Mouse (Mus musculus): ENCODE measurements around the gene 2810408A11Rik. TPM values are rescaled to one million over a fixed set of nuclear protein-coding genes. Genes with fewer than 3 reads are reported as not detected.

2810408A11Rik gene
- polyA plus RNA-seq, 1 experiment from 2014 or later, result 17.2 TPM

GRCm38 (mm10) chr11:69922796-69923195, 22.0 kb upstream of the 2810408A11Rik start:
- no peak overlapping the region for H3K4me3 ChIP-seq (ENCODE audit: low read depth, low read length)
- H3K27me3 ChIP-seq (ENCODE audit: control insufficient read depth, insufficient read depth, low read length), result no peaks in the 10 kb centered on the region
- H3K4me2 ChIP-seq (ENCODE audit: low read depth, low read length, severe bottlenecking), result peak overlapping the region; percentile 93; the same call in 1 of the 2 replicates
- DNase-seq (ENCODE audit: low spot score) (no peak), ATAC-seq (replicated peaks; ENCODE audit: low FRiP score) (no peak)
- peaks cover 14% of the 10 kb centered on the region for H3K4me1 ChIP-seq (replicated peaks; ENCODE audit: control insufficient read depth, insufficient read depth, low read length)
- WGBS, result 72% methylated on average over 3 of the region's 3 CpGs
- H3K27ac ChIP-seq (ENCODE audit: low read depth, low read length), result no peak overlapping the region
- H3K9me3 ChIP-seq (ENCODE audit: control insufficient read depth, low read length), result no peaks in the 10 kb centered on the region
- peak overlapping the region; percentile 69; the same call in 1 of the 2 replicates for H3K9ac ChIP-seq (ENCODE audit: low read length)
- H3K36me3 ChIP-seq (ENCODE audit: control insufficient read depth, insufficient read depth, low read length), result peaks cover under 1% of the 10 kb centered on the region; the same call in 1 of the 2 replicates

GRCm38 (mm10) chr11:69922012-69922756, 21.4 kb upstream of the 2810408A11Rik start:
- Histone ChIP-seq H3K27ac (ENCODE audit: low read depth, low read length) (peak overlapping the region; percentile 94), H3K9ac (ENCODE audit: low read length) (peak overlapping the region; percentile 69), H3K4me2 (ENCODE audit: low read depth, low read length, severe bottlenecking) (peak overlapping the region; percentile 93), H3K36me3 (ENCODE audit: control insufficient read depth, insufficient read depth, low read length) (peaks cover 7% of the 10 kb centered on the region), H3K9me3 (ENCODE audit: control insufficient read depth, low read length) (no peaks in the 10 kb centered on the region), H3K4me3 (ENCODE audit: low read depth, low read length) (peak overlapping the region; percentile 97), H3K27me3 (ENCODE audit: control insufficient read depth, insufficient read depth, low read length) (no peaks in the 10 kb centered on the region), H3K4me1 (replicated peaks; ENCODE audit: control insufficient read depth, insufficient read depth, low read length) (peaks cover 14% of the 10 kb centered on the region)
- 5% methylated on average over 12 of the region's 12 CpGs for WGBS
- DNase-seq (ENCODE audit: low spot score) (no peak), ATAC-seq (replicated peaks; ENCODE audit: low FRiP score) (no peak)

GRCm38 (mm10) chr11:69921114-69922011, 20.6 kb upstream of the 2810408A11Rik start, which contains the start of gene Eif5a:
TSS of gene Eif5a (minus strand) at chr11:69921958.
- peak; percentile 100 for DNase-seq (ENCODE audit: low spot score)
- under 1% methylated on average over 78 of the region's 78 CpGs for WGBS
- H3K9me3 ChIP-seq (ENCODE audit: control insufficient read depth, low read length), result no peaks in the 10 kb centered on the region

DNA sequence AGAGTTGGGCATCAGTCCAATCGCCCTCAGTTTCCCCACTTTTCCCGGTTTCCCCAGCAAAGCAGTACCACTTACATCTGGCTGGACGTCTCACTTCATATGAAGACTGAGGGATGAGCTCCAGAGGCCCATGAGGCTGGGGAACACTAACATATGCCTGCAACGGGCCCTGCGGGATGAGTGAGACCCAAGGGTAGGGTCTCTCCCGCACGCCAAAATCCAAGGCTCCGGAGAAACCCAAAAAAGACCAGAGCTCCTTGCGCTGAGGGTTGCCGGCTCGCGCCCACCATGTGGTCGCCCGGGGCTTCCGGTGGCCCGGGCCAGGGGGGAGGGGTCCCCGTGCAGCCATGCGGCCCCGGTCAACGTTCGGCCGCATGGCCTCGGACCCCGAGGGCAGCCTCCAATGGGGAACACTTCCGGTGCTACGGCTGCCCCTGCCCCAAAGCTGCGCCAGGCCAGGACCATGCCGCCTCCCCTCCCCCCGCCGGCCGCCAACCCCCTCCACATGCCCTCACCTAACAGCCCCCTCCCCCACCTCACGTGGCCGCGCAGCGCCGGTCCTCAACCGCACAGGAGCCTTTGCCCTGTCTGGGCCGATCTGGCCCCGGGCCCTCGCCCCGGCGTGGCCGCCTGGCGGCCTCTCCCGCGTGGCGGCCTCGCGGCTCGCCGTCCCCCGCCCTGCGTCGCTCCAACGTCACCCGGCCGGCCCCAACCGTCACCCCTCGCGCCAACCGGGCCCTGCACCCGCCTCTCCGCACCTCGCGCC, 19.7 kb upstream of the 2810408A11Rik start:
- Histone ChIP-seq H3K9me3 (ENCODE audit: control insufficient read depth, low read length) (no peaks in the 10 kb centered on the region), H3K4me2 (ENCODE audit: low read depth, low read length, severe bottlenecking) (peak overlapping the region; percentile 93), H3K27ac (ENCODE audit: low read depth, low read length) (peak overlapping the region; percentile 91), H3K36me3 (ENCODE audit: control insufficient read depth, insufficient read depth, low read length) (peaks cover 15% of the 10 kb centered on the region), H3K27me3 (ENCODE audit: control insufficient read depth, insufficient read depth, low read length) (no peaks in the 10 kb centered on the region), H3K9ac (ENCODE audit: low read length) (peak overlapping the region; percentile 95), H3K4me3 (ENCODE audit: low read depth, low read length) (peak overlapping the region; percentile 97), H3K4me1 (replicated peaks; ENCODE audit: control insufficient read depth, insufficient read depth, low read length) (peaks cover 20% of the 10 kb centered on the region)
- DNase-seq (ENCODE audit: low spot score), result peak; percentile 87
- ATAC-seq (replicated peaks; ENCODE audit: low FRiP score), result peak; percentile 35
- under 1% methylated on average over 58 of the region's 65 CpGs for WGBS

More at GRCm38 (mm10) chr11:69921114-69922011, 20.6 kb upstream of the 2810408A11Rik start, which contains the start of gene Eif5a:
- Histone ChIP-seq H3K27me3 (ENCODE audit: control insufficient read depth, insufficient read depth, low read length) (no peaks in the 10 kb centered on the region), H3K4me1 (replicated peaks; ENCODE audit: control insufficient read depth, insufficient read depth, low read length) (peaks cover 14% of the 10 kb centered on the region), H3K4me2 (ENCODE audit: low read depth, low read length, severe bottlenecking) (peak within 1 kb of the TSS; percentile 93), H3K27ac (ENCODE audit: low read depth, low read length) (peak within 1 kb of the TSS; percentile 94), H3K36me3 (ENCODE audit: control insufficient read depth, insufficient read depth, low read length) (peaks cover 7% of the 10 kb centered on the region), H3K9ac (ENCODE audit: low read length) (peak within 1 kb of the TSS; percentile 95), H3K4me3 (ENCODE audit: low read depth, low read length) (peak within 1 kb of the TSS; percentile 97)
- ATAC-seq (replicated peaks; ENCODE audit: low FRiP score), result peak; percentile 96

GRCm38 (mm10) chr11:69919661-69920265, 19.0 kb upstream of the 2810408A11Rik start:
- H3K9me3 ChIP-seq (ENCODE audit: control insufficient read depth, low read length), result no peaks in the 10 kb centered on the region
- peak overlapping the region; percentile 91 for H3K27ac ChIP-seq (ENCODE audit: low read depth, low read length)
- H3K27me3 ChIP-seq (ENCODE audit: control insufficient read depth, insufficient read depth, low read length), result no peaks in the 10 kb centered on the region
- peaks cover 25% of the 10 kb centered on the region for H3K4me1 ChIP-seq (replicated peaks; ENCODE audit: control insufficient read depth, insufficient read depth, low read length)
- peaks cover 15% of the 10 kb centered on the region for H3K36me3 ChIP-seq (ENCODE audit: control insufficient read depth, insufficient read depth, low read length)
- DNase-seq (ENCODE audit: low spot score) (peak; percentile 82), ATAC-seq (replicated peaks; ENCODE audit: low FRiP score) (no peak)
- H3K9ac ChIP-seq (ENCODE audit: low read length), result peak overlapping the region; percentile 95
- peak overlapping the region; percentile 93 for H3K4me2 ChIP-seq (ENCODE audit: low read depth, low read length, severe bottlenecking)
- WGBS, result 2% methylated on average over 17 of the region's 17 CpGs
- H3K4me3 ChIP-seq (ENCODE audit: low read depth, low read length), result peak overlapping the region; percentile 97

DNA sequence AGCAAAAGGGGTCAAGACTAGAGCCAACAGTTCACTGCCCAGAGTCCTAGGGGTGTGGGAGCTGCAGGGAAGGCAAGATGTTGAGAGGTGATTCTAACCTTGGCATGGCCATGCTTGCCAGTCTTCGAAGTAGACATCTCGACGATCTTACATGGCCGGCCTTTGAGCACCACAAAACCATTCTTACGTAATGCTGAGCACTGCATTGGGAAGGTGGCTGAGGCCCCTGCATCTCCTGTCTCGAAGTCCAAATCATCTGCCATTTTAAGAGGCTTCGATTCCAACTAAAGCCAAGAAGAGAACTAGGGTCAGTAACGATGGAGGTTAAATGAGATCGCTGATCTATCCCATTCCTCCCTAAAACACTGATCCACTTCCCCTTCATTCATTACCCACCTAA, 18.3 kb upstream of the 2810408A11Rik start:
- Histone ChIP-seq H3K36me3 (ENCODE audit: control insufficient read depth, insufficient read depth, low read length) (peaks cover 15% of the 10 kb centered on the region), H3K4me3 (ENCODE audit: low read depth, low read length) (peak overlapping the region; percentile 97)

GRCm38 (mm10) chr11:69918118-69918517, 17.3 kb upstream of the 2810408A11Rik start:
- ATAC-seq (replicated peaks; ENCODE audit: low FRiP score), result no peak
- H3K4me3 ChIP-seq (ENCODE audit: low read depth, low read length), result no peak overlapping the region

More for the DNA sequence above, 18.3 kb upstream of the 2810408A11Rik start:
- WGBS, result 87% methylated on average over 9 of the region's 9 CpGs
- ATAC-seq (replicated peaks; ENCODE audit: low FRiP score), result no peak
- Histone ChIP-seq H3K4me2 (ENCODE audit: low read depth, low read length, severe bottlenecking) (peak overlapping the region; percentile 93), H3K9ac (ENCODE audit: low read length) (peak overlapping the region; percentile 95), H3K27ac (ENCODE audit: low read depth, low read length) (no peak overlapping the region; the same call in 1 of the 2 replicates), H3K9me3 (ENCODE audit: control insufficient read depth, low read length) (no peaks in the 10 kb centered on the region), H3K4me1 (replicated peaks; ENCODE audit: control insufficient read depth, insufficient read depth, low read length) (peaks cover 28% of the 10 kb centered on the region), H3K27me3 (ENCODE audit: control insufficient read depth, insufficient read depth, low read length) (no peaks in the 10 kb centered on the region)
- no peak for DNase-seq (ENCODE audit: low spot score)

More at GRCm38 (mm10) chr11:69918118-69918517, 17.3 kb upstream of the 2810408A11Rik start:
- Histone ChIP-seq H3K4me1 (replicated peaks; ENCODE audit: control insufficient read depth, insufficient read depth, low read length) (peaks cover 32% of the 10 kb centered on the region), H3K36me3 (ENCODE audit: control insufficient read depth, insufficient read depth, low read length) (peaks cover 15% of the 10 kb centered on the region), H3K9me3 (ENCODE audit: control insufficient read depth, low read length) (no peaks in the 10 kb centered on the region), H3K4me2 (ENCODE audit: low read depth, low read length, severe bottlenecking) (no peak overlapping the region), H3K27ac (ENCODE audit: low read depth, low read length) (no peak overlapping the region), H3K9ac (ENCODE audit: low read length) (no peak overlapping the region), H3K27me3 (ENCODE audit: control insufficient read depth, insufficient read depth, low read length) (no peaks in the 10 kb centered on the region)
- no peak for DNase-seq (ENCODE audit: low spot score)
- WGBS, result 90% methylated on average over 5 of the region's 5 CpGs
